Mouse (Mus musculus): ENCODE results near the gene Slc7a10. TPM values are rescaled to one million over a fixed set of nuclear protein-coding genes. Genes with fewer than 3 reads are reported as not detected.

The Slc7a10 gene
- polyA plus RNA-seq, 1 experiment from 2014 or later: 1.3 TPM

Other genes with a start within 250 kb of the Slc7a10 start
- gene Cebpg, start 129.8 kb upstream of the Slc7a10 start, polyA plus RNA-seq (2016; fragmentation: Nextera tagmentation; extraction: Ambion mirVana): 23.6 and 26.3 TPM in 2 replicates
- 0.64 and 0.92 TPM in 2 replicates for gene Cebpa, start 67.1 kb upstream of the Slc7a10 start, polyA plus RNA-seq (2016; fragmentation: Nextera tagmentation; extraction: Ambion mirVana)
- gene Lrp3, start 29.1 kb downstream of the Slc7a10 start, polyA plus RNA-seq (2016; fragmentation: Nextera tagmentation; extraction: Ambion mirVana): 1.6 and 1.7 TPM in 2 replicates
- 12.5 and 13.3 TPM in 2 replicates for gene Gpatch1, start 132.1 kb downstream of the Slc7a10 start, polyA plus RNA-seq (2016; fragmentation: Nextera tagmentation; extraction: Ambion mirVana)
- gene Rhpn2, start 147.8 kb downstream of the Slc7a10 start, polyA plus RNA-seq (2016; fragmentation: Nextera tagmentation; extraction: Ambion mirVana): 8.4 and 9.6 TPM in 2 replicates
- 13.4 and 14.4 TPM in 2 replicates for gene Faap24, start 210.5 kb downstream of the Slc7a10 start, polyA plus RNA-seq (2016; fragmentation: Nextera tagmentation; extraction: Ambion mirVana)
- 37.3 and 40.0 TPM in 2 replicates for gene Cep89, start 210.7 kb downstream of the Slc7a10 start, polyA plus RNA-seq (2016; fragmentation: Nextera tagmentation; extraction: Ambion mirVana)